Mouse (Mus musculus) cerebellum, adult 2 months (tissue): ENCODE data around the gene Ppp1r14b. TPM values are rescaled to one million over a fixed set of nuclear protein-coding genes. Genes with fewer than 3 reads are reported as not detected.
"Not testable (repeated sequence)": the region's sequence is repeated elsewhere in the genome, so short reads cannot be mapped to it uniquely, and the experiment has no call there.

ENCODE experiments used
- DNase-seq, 2 experiments: peaks; one replicate each; pipeline ENCODE4 v3.0.0; 2021
- H3K27ac ChIP-seq: fragments of 200-500 bp; 2 replicates; pipeline ENCODE4 v1.5.1; 2012; ENCODE audit warnings: low read length, control low read depth, inconsistent platforms; ENCODE audit not compliant: insufficient read depth
- H3K27me3 ChIP-seq: fragments of 200-500 bp; 2 replicates; pipeline ENCODE4 v1.6.1; 2012; ENCODE audit warnings: inconsistent platforms, mild to moderate bottlenecking, low read length, moderate library complexity; ENCODE audit not compliant: control insufficient read depth, insufficient read depth
- H3K4me1 ChIP-seq: fragments of 200-500 bp; 2 replicates; pipeline ENCODE4 v1.6.1; 2011; ENCODE audit warnings: low read length; ENCODE audit not compliant: control insufficient read depth, insufficient read depth
- H3K4me3 ChIP-seq: fragments of 200-500 bp; replicated peaks from 2 replicates; pipeline ENCODE3; 2011; ENCODE audit warnings: mild to moderate bottlenecking, low read depth, low read length, control low read depth; ENCODE audit not compliant: insufficient read depth
- CTCF ChIP-seq: fragments of 200-500 bp; IDR thresholded peaks from 2 replicates; pipeline ENCODE4 v1.5.1; 2011; ENCODE audit warnings: low read depth, mild to moderate bottlenecking, control low read depth, low read length, moderate library complexity, borderline replicate concordance; ENCODE audit not compliant: insufficient read depth
- POLR2A ChIP-seq: fragments of 200-500 bp; IDR thresholded peaks from 2 replicates; pipeline ENCODE4 v1.6.1; 2011; ENCODE audit warnings: low read length, control low read depth, borderline replicate concordance; ENCODE audit not compliant: insufficient read depth
- WGBS: fragments of 180-500 bp; shearing (Covaris S2); methylation state at CpG from one replicate; pipeline ENCODE4 v1.1.7; 2018; 5-methylcytosine and 5-hydroxymethylcytosine counted together
- polyA plus RNA-seq: library from polyadenylated mRNA; depleted of rRNA; stranded (reverse); fragments of >200 nt; gene quantifications from 2 replicates; pipeline ENCODE4 v1.2.3, GENCODE M21; 2012

The Ppp1r14b gene
- polyA plus RNA-seq, 1 experiment, result 51.7 TPM

- 83% methylated on average over 8 of the region's 8 CpGs for WGBS
- H3K4me1 ChIP-seq, result peaks cover 7% of the 10 kb centered on the region
- no peak overlapping the region for H3K27ac ChIP-seq
- H3K27me3 ChIP-seq, result no peaks in the 10 kb centered on the region
- no peak for TF ChIP-seq CTCF
- no peak for TF ChIP-seq POLR2A
- H3K4me3 ChIP-seq, result no peak overlapping the region
- peak in 1 of 2 experiments; percentile 18 for DNase-seq
Measured at GRCm38 (mm10) chr19:6989251-6989650, 14.5 kb downstream of the Ppp1r14b start.

GRCm38 (mm10) chr19:6990712-6991111 is 15.9 kb downstream of the Ppp1r14b start:
- no peaks in the 10 kb centered on the region for H3K27me3 ChIP-seq
- H3K4me1 ChIP-seq, result peaks cover 12% of the 10 kb centered on the region
- TF ChIP-seq POLR2A (no peak), CTCF (no peak)
- WGBS, result 90% methylated on average over 6 of the region's 6 CpGs
- H3K27ac ChIP-seq, result no peak overlapping the region
- DNase-seq, result peak; percentile 11 to 16
- H3K4me3 ChIP-seq, result no peak overlapping the region

- H3K27ac ChIP-seq, H3K27me3 ChIP-seq, DNase-seq, H3K4me3 ChIP-seq: not testable (repeated sequence)
- peaks cover 10% of the 10 kb centered on the region for H3K4me1 ChIP-seq
- 93% methylated on average over 6 of the region's 6 CpGs for WGBS
Measured at GRCm38 (mm10) chr19:6991166-6991565, 16.4 kb downstream of the Ppp1r14b start.

- peak; percentile 94 to 96 for DNase-seq
- peak within 1 kb of the TSS; percentile 94 for H3K4me3 ChIP-seq
- H3K27ac ChIP-seq, result peak within 1 kb of the TSS; percentile 17; the same call in 1 of the 2 replicates
- under 1% methylated on average over 37 of the region's 37 CpGs for WGBS
- no peaks in the 10 kb centered on the region for H3K27me3 ChIP-seq
- H3K4me1 ChIP-seq, result peaks cover 12% of the 10 kb centered on the region
- TF ChIP-seq CTCF (no peak), POLR2A (peak; percentile 28; the same call in 1 of the 2 replicates)
Measured at GRCm38 (mm10) chr19:6992011-6992858, 17.5 kb downstream of the Ppp1r14b start, which contains the start of gene Dnajc4. TSS of gene Dnajc4 (minus strand) at chr19:6992572.

GRCm38 (mm10) chr19:6993011-6993770 is 18.4 kb downstream of the Ppp1r14b start:
- TF ChIP-seq CTCF, result no peak
- TF ChIP-seq POLR2A, result no peak
- H3K27me3 ChIP-seq, result no peaks in the 10 kb centered on the region
- peak overlapping the region; percentile 14; the same call in 1 of the 2 replicates for H3K27ac ChIP-seq
- H3K4me3 ChIP-seq, result peak overlapping the region; percentile 94
- DNase-seq, result no peak
- peaks cover 12% of the 10 kb centered on the region for H3K4me1 ChIP-seq
- WGBS, result 57% methylated on average over 14 of the region's 14 CpGs

- no peak overlapping the region for H3K4me3 ChIP-seq
- H3K27ac ChIP-seq, result no peak overlapping the region
- 84% methylated on average over 8 of the region's 8 CpGs for WGBS
- no peak for DNase-seq
- TF ChIP-seq CTCF (no peak), POLR2A (no peak)
- H3K27me3 ChIP-seq, result no peaks in the 10 kb centered on the region
- peaks cover 12% of the 10 kb centered on the region for H3K4me1 ChIP-seq
Measured at GRCm38 (mm10) chr19:6994002-6994401, 19.2 kb downstream of the Ppp1r14b start.

- no peaks in the 10 kb centered on the region for H3K27me3 ChIP-seq
- TF ChIP-seq POLR2A, result no peak
- no peak for TF ChIP-seq CTCF
- H3K4me1 ChIP-seq, result peaks cover 12% of the 10 kb centered on the region
- no peak for DNase-seq
- no peak overlapping the region for H3K27ac ChIP-seq
- peak overlapping the region; percentile 72 for H3K4me3 ChIP-seq
- WGBS, result 79% methylated on average over 8 of the region's 8 CpGs
Measured at GRCm38 (mm10) chr19:6994489-6994888, 19.7 kb downstream of the Ppp1r14b start.
